Mouse (Mus musculus): ENCODE measurements around the gene Rp2.
A peak's percentile ranks its signal among the peaks of the same experiment; 100 is the strongest.
"Not testable (repeated sequence)": the region's sequence is repeated elsewhere in the genome, so short reads cannot be mapped to it uniquely, and the experiment has no call there.

The Rp2 gene

GRCm38 (mm10) chrX:20364391-20365365 is at the start of gene Rp2:
Rp2 (plus strand) TSS chrX:20364481.
- peak; percentile 68 for DNase-seq (ENCODE audit: low read depth, low spot score)

- no peak for DNase-seq (ENCODE audit: low read depth, low spot score)
These were observed 31.5 kb upstream of the Rp2 start for GRCm38 (mm10) chrX:20332756-20333155.

- DNase-seq (ENCODE audit: low read depth, low spot score): no peak
These were observed 28.6 kb upstream of the Rp2 start for GRCm38 (mm10) chrX:20335722-20336121.

DNA sequence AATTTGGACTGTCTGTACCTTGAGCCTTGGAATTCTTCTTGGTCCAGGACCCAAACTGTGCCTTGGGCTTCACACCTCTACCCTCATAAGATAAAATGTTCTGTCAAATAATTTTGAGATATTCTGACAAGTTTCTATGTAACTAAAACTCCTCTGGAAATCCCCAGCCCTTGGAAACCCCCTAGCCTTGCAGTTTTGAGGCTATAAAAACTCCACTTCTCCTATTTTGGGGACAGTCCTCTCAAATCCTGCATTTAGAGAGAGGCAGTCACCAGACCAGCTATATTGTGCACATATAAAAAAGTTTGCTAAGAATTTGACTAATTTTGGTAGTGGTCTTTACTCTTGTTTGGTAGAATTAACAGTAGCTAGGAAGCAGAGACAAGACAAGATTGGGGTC is 19.3 kb upstream of the Rp2 start:
- DNase-seq (ENCODE audit: low read depth, low spot score): no peak

- no peak for DNase-seq (ENCODE audit: low read depth, low spot score)
These were observed 17.9 kb upstream of the Rp2 start for GRCm38 (mm10) chrX:20346355-20346754.

GRCm38 (mm10) chrX:20350241-20350640 is 14.0 kb upstream of the Rp2 start:
- DNase-seq (ENCODE audit: low read depth, low spot score): not testable (repeated sequence)

- DNase-seq (ENCODE audit: low read depth, low spot score): no peak
These were observed 9.0 kb upstream of the Rp2 start for GRCm38 (mm10) chrX:20355283-20355682.

DNA sequence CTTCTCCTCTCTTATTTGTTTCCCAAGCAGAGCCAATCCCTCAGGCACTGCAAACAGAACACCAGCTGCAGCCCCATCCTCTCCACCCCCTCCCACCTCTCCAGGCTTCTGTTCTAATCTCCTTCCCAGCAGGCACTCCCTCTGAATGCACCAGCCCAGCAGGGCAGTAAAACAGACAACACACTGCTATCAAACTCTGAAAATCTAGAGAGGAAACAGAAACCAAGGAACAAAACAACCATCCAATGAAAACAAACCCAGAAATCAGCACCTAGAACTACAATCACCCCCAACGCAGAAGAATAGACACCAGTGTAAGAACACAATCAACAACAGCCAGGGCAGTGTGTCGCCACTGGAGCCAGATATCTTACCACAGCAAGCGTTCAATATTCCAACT is 8.0 kb upstream of the Rp2 start:
- DNase-seq (ENCODE audit: low read depth, low spot score): no peak

GRCm38 (mm10) chrX:20366036-20366435 is 1.8 kb downstream of the Rp2 start:
- no peak for DNase-seq (ENCODE audit: low read depth, low spot score)

- no peak for DNase-seq (ENCODE audit: low read depth, low spot score)
These were observed 15.2 kb downstream of the Rp2 start for GRCm38 (mm10) chrX:20379347-20380014.

GRCm38 (mm10) chrX:20382260-20382659 is 18.0 kb downstream of the Rp2 start:
- DNase-seq (ENCODE audit: low read depth, low spot score): no peak

DNA sequence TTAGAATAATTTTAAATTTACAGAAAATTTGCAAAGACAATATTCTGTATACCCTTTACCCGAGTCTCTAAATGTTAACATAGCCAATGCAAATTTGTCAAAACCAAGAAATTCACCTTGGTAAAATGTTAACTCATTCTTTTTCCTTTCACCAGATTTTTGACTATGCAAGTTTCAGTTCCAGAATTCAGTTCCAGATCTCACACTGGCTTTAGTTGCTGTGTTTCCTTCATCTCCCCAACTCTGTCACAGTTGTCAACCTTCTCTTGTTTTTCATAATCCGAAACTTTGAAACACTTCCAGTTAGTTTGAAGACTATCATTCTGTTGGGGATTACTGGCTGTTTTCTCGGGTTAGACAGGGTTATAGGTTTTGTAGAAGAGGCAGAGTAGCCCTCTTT is 22.7 kb downstream of the Rp2 start:
- no peak for DNase-seq (ENCODE audit: low read depth, low spot score)

- DNase-seq (ENCODE audit: low read depth, low spot score): not testable (repeated sequence)
These were observed 27.7 kb downstream of the Rp2 start for GRCm38 (mm10) chrX:20391964-20392363.

DNA sequence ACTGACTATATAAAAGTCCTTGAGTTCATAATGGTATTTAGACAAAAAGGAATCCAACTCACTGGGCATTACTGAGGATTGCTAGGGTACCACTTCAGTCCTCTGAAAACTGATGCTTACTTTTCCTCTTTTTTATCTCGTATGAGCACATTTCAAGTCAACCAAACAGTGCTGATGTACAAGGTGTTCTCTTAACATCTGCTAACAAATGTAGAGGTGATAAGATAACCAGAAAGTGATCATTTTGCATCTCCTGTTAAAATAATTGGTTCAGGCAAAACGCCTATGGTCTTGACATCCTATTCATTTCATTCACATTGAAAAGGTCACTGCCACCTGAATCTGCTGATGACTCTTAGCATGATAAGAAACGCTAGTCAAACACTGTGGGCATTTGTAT is 28.7 kb downstream of the Rp2 start:
- no peak for DNase-seq (ENCODE audit: low read depth, low spot score)

GRCm38 (mm10) chrX:20404068-20404467 is 39.8 kb downstream of the Rp2 start:
- DNase-seq (ENCODE audit: low read depth, low spot score): no peak

DNA sequence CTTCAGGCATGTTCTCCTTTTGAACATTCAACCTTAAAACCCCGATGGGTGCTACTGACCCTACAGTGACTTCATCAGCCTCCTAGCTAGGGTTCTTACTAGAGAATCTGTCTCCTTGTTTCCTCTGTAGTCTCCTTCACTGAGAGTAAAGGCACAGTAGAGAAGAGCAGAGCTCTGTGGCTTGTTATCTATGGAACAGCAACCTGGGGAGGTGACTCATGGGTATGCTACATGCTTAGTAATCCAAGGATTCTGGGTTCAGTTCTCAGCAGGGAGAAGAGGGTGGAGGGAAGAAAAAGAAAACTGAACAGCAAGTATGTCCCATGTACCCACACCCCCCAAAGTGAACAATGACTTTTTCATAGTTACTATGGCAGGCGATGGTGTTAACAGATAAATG is 42.6 kb downstream of the Rp2 start:
- DNase-seq (ENCODE audit: low read depth, low spot score): no peak

- DNase-seq (ENCODE audit: low read depth, low spot score): no peak
These were observed 43.4 kb downstream of the Rp2 start for GRCm38 (mm10) chrX:20407676-20408075.

- no peak for DNase-seq (ENCODE audit: low read depth, low spot score)
These were observed 47.1 kb downstream of the Rp2 start for GRCm38 (mm10) chrX:20411382-20411781.

GRCm38 (mm10) chrX:20412221-20412620 is 47.9 kb downstream of the Rp2 start:
- DNase-seq (ENCODE audit: low read depth, low spot score): peak; percentile 27

GRCm38 (mm10) chrX:20414885-20415622 is 50.8 kb downstream of the Rp2 start:
- no peak for DNase-seq (ENCODE audit: low read depth, low spot score)

DNA sequence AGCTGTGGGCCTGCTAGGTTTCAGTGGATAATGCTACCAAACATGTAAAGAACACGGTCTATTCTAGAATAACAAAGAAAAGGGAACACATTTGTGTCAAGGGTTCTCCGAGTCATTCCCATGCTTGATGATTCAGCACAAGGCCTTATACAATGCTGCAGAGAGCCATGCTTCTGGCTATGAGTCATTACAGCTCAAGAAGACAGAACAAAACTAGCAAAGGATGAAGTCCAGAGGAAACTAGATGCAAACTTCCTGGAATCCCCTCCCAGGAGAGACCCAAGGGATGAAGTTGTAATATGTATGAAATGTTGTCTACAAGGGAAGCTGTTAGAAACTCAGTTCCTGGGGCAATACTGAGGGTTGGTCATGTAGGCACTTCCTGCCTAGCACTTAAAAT is 54.2 kb downstream of the Rp2 start:
- DNase-seq (ENCODE audit: low read depth, low spot score): no peak

DNA sequence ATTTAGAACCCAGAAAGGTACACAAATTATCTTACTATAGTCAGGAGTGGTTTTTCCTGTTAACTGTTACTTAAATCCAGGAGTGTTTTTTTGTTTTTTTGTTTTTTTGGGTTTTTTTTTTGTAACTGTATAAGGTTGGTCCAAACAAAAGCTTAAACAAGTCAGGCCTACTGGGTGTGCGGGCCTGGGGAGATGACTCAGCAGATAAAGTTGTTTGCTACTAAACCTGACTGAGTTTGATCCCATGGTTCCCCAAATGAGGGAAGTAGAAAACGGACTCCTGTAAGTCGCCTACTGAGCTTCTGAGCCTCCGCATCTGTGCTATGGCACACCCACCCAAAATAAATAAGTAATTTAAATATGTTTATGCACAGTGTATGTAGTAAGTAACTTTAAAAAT is 55.3 kb downstream of the Rp2 start:
- DNase-seq (ENCODE audit: low read depth, low spot score): peak; percentile 21

Data from c-Kit-negative CD71-positive TER-119-positive erythroid progenitor cells, embryonic 14.5 days (primary cell).